Mouse (Mus musculus) C2C12 (cell line): ENCODE results near the gene Ubac2. TPM values are rescaled to one million over a fixed set of nuclear protein-coding genes. Genes with fewer than 3 reads are reported as not detected.

Source experiments
- H3K27me3 ChIP-seq: one replicate; pipeline ENCODE4 v1.6.1; 2011; ENCODE audit not compliant: control insufficient read depth, insufficient read depth, insufficient read length
- H3K36me3 ChIP-seq: one replicate; pipeline ENCODE4 v1.6.1; 2011; ENCODE audit not compliant: control insufficient read depth, insufficient read depth
- H3K4me3 ChIP-seq: one replicate; pipeline ENCODE4 v1.5.1; 2011; ENCODE audit warnings: mild to moderate bottlenecking, control low read depth; ENCODE audit not compliant: poor library complexity, insufficient read depth, severe bottlenecking
- H3K79me2 ChIP-seq: one replicate; pipeline ENCODE4 v1.6.1; 2011; ENCODE audit not compliant: control insufficient read depth, insufficient read depth
- H3K79me3 ChIP-seq: one replicate; pipeline ENCODE4 v1.6.1; 2011; ENCODE audit warnings: low read depth, control low read depth
- H3ac ChIP-seq: one replicate; pipeline ENCODE3; 2011; ENCODE audit warnings: low read depth; ENCODE audit not compliant: control insufficient read depth, insufficient read length
- CEBPB ChIP-seq: IDR thresholded peaks from one replicate; pipeline ENCODE4 v1.6.1; 2011; ENCODE audit warnings: low read depth, mild to moderate bottlenecking, control low read depth, moderate library complexity
- CTCF ChIP-seq: IDR thresholded peaks from one replicate; pipeline ENCODE4 v1.5.1; 2011; ENCODE audit not compliant: control insufficient read depth, insufficient read depth, insufficient read length
- FOSL1 ChIP-seq: IDR thresholded peaks from one replicate; pipeline ENCODE4 v1.8.0; 2011; ENCODE audit warnings: mild to moderate bottlenecking, low read length; ENCODE audit not compliant: poor library complexity, insufficient read depth, severe bottlenecking
- MAX ChIP-seq: IDR thresholded peaks from one replicate; pipeline ENCODE4 v1.6.1; 2011; ENCODE audit warnings: mild to moderate bottlenecking, control low read depth
- MYOD1 ChIP-seq: IDR thresholded peaks from one replicate; pipeline ENCODE4 v1.6.1; 2011; ENCODE audit warnings: low read depth; ENCODE audit not compliant: control insufficient read depth, insufficient read length
- MYOG ChIP-seq: IDR thresholded peaks from one replicate; pipeline ENCODE4 v1.6.1; 2011; ENCODE audit not compliant: control insufficient read depth, insufficient read length; ENCODE audit errors: extremely low read depth
- USF1 ChIP-seq: IDR thresholded peaks from one replicate; pipeline ENCODE4 v1.6.1; 2011; ENCODE audit warnings: low read depth, mild to moderate bottlenecking, control low read depth, moderate library complexity
- polyA plus RNA-seq: library from polyadenylated mRNA; unstranded; fragments of >200 nt; fragmentation: generic; extraction: Trizol; gene quantifications from one replicate; pipeline ENCODE4 v1.2.1, GENCODE M21; 2012; ENCODE audit warnings: missing spikeins

The Ubac2 gene
- polyA plus RNA-seq, 1 experiment: 37.8 TPM

DNA sequence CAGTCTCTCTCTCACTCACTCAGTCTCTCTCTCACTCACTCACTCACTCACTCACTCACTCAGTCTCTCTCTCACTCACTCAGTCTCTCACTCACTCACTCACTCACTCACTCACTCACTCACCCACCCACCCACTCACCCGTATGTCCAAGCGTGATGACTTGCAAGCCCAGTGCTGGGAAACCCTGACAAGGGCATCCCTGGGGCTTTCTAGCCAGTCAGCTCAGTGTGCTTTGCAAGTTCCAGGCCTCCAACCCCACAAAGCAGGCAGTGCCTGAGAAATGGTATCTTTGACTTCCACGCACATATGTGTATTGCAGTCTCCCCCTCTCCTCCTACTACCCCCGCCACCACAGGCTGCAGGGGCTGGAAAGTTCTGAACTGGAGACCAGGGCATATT is 43.6 kb downstream of the Ubac2 start:
- TF ChIP-seq USF1 (no peak), MYOD1 (no peak), MAX (no peak), MYOG (no peak), CTCF (no peak), CEBPB (no peak), FOSL1 (no peak)
- Histone ChIP-seq H3K79me2 (no peaks in the 10 kb centered on the region), H3K27me3 (no peaks in the 10 kb centered on the region), H3K79me3 (no peaks in the 10 kb centered on the region), H3K4me3 (no peak overlapping the region), H3ac (no peak overlapping the region), H3K36me3 (peaks cover 9% of the 10 kb centered on the region)

DNA sequence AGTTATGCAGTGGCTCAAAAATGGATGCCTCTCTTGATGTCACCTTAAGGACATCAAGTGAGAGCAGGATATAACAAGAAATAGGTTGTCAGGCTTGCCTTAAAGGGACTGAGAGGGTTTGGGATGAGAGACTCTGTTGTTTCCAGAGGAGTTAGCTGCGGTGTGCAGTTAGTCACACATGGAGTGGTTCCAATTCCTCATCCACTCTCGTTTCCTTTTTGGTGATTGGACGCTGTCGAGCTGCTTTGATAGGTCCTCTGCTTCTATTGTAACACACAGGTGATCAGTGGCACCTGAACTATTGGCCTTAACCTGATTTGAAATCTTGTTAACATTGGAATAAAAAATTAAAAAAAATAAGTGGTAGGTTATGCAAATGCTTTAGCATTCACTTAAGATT is 44.3 kb downstream of the Ubac2 start:
- H3ac ChIP-seq: no peak overlapping the region
- no peaks in the 10 kb centered on the region for H3K79me2 ChIP-seq
- no peak overlapping the region for H3K4me3 ChIP-seq
- no peaks in the 10 kb centered on the region for H3K27me3 ChIP-seq
- no peaks in the 10 kb centered on the region for H3K79me3 ChIP-seq
- H3K36me3 ChIP-seq: peaks cover 5% of the 10 kb centered on the region
- TF ChIP-seq USF1: no peak
- TF ChIP-seq FOSL1: no peak
- no peak for TF ChIP-seq MYOD1
- TF ChIP-seq MAX: no peak
- TF ChIP-seq CTCF: no peak
- no peak for TF ChIP-seq CEBPB
- no peak for TF ChIP-seq MYOG

DNA sequence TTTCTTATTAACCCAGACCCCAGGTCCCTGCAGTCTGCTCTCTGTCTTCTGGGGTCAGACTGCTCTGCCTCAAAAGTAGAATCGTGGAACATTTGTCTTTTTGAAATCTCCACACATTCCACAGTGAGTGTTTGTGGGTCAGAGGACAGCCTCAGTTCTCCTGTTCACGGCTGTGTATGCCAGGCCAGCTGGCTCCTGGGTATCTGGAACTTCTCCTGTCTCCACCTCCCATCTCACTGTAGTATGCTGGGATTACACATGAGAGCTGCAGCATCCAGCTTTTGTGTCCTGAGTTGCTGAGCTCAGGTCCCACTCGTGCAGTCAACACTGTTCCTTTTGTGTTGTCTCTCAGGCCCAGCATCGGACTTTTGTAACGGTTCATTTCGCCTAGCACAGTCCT is 46.5 kb downstream of the Ubac2 start:
- TF ChIP-seq MAX (no peak), USF1 (no peak), CTCF (no peak), MYOD1 (no peak), CEBPB (no peak), FOSL1 (no peak), MYOG (no peak)
- Histone ChIP-seq H3K79me2 (no peaks in the 10 kb centered on the region), H3ac (no peak overlapping the region), H3K36me3 (no peaks in the 10 kb centered on the region), H3K27me3 (no peaks in the 10 kb centered on the region), H3K4me3 (no peak overlapping the region), H3K79me3 (no peaks in the 10 kb centered on the region)

DNA sequence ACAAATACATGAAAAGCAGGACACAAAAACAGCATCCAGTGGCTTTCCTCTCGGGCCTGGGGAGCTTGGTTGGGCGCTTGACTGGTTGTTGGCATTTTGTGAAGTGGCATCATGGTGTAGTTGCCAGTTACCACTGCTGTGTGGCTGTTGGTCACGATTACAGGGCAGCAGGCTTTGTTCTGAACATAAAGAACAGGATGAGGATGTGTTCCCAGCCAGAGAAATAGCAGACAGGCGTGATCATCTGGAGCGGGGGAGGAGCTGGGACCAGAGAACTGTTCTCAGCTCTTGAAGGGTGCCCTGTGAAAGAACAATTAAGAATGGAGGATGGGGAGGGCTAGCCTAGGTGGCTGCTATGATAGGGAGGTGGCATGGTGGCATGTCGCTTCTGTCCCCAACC is 48.5 kb downstream of the Ubac2 start:
- no peak overlapping the region for H3K4me3 ChIP-seq
- H3K79me3 ChIP-seq: no peaks in the 10 kb centered on the region
- no peaks in the 10 kb centered on the region for H3K79me2 ChIP-seq
- H3K27me3 ChIP-seq: no peaks in the 10 kb centered on the region
- no peak overlapping the region for H3ac ChIP-seq
- no peak for TF ChIP-seq CTCF
- no peak for TF ChIP-seq MYOG
- no peak for TF ChIP-seq MAX
- TF ChIP-seq MYOD1: no peak
- no peak for TF ChIP-seq CEBPB
- TF ChIP-seq FOSL1: no peak
- no peak for TF ChIP-seq USF1
- H3K36me3 ChIP-seq: no peaks in the 10 kb centered on the region

DNA sequence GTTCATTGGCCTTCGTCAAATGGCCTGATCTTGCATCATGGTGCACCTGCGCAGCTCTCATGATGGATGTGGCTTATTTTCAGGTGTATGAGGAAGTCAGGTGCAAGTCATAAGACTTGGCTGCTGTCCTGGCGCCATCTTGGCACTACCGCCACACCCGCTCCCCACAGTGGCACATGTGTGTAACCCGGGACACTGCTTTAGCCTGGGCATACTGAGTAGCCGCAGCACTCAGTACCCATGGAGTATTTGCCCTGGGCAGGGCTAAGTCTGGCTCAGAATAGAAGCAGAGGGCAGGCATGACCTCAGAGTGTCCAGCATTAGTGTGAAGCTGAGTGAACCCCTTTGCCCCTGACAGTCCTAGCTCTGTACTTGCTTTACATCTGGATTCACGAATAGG is 49.0 kb downstream of the Ubac2 start:
- Histone ChIP-seq H3K27me3 (no peaks in the 10 kb centered on the region), H3K79me3 (no peaks in the 10 kb centered on the region), H3K4me3 (no peak overlapping the region), H3K36me3 (no peaks in the 10 kb centered on the region), H3K79me2 (no peaks in the 10 kb centered on the region), H3ac (no peak overlapping the region)
- TF ChIP-seq MAX (no peak), FOSL1 (no peak), MYOD1 (no peak), CEBPB (no peak), MYOG (no peak), USF1 (no peak), CTCF (no peak)

DNA sequence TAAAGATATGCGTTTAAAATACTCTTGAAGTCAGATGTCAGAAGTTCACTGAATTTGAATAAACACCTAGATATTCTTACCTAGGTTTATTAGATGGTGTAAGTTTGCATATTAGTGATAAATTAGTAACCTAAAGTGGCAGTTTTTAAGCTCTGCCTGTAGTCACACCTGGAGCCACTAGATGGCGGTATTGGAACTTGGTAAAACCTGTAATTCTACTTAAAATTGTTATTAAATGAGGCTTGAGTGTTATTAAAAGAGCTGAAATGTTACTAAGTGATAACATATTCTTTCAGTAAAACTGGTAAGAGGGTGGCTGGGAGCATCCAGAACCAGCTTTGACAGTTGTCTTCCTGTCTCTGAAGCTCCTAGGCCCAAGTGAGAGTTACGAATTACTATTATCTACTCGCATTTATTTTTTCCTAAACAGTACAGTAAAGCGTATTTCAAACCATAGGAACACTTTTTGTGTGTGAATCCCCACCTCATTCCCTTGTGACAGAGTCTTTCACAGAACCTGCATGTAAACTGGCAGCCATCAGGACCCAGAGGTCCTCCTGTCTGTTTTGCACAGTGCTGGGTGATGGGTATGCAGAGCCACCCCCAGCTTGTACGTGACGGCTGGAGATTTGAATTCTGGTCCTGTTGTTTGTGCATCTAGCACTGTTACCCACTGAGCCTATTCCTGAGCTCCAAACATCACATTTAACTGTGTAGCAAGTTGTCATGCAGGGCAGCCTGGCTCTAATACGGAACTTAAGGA is 50.1 kb downstream of the Ubac2 start:
- H3K36me3 ChIP-seq: no peaks in the 10 kb centered on the region
- H3K4me3 ChIP-seq: no peak overlapping the region
- H3K79me2 ChIP-seq: no peaks in the 10 kb centered on the region
- no peaks in the 10 kb centered on the region for H3K79me3 ChIP-seq
- no peak for TF ChIP-seq MYOD1
- no peak for TF ChIP-seq USF1
- no peak for TF ChIP-seq FOSL1
- no peak for TF ChIP-seq MAX
- TF ChIP-seq CEBPB: no peak
- TF ChIP-seq MYOG: no peak
- TF ChIP-seq CTCF: no peak
- no peaks in the 10 kb centered on the region for H3K27me3 ChIP-seq
- H3ac ChIP-seq: no peak overlapping the region
